Mouse (Mus musculus): ENCODE measurements around the gene Gm4922. TPM values are rescaled to one million over a fixed set of nuclear protein-coding genes. Genes with fewer than 3 reads are reported as not detected.
A peak's percentile ranks its signal among the peaks of the same experiment; 100 is the strongest.

The Gm4922 gene
- not detected in 2 replicates for polyA plus RNA-seq (2014; fragmentation: Nextera tagmentation; extraction: Ambion mirVana)

DNA sequence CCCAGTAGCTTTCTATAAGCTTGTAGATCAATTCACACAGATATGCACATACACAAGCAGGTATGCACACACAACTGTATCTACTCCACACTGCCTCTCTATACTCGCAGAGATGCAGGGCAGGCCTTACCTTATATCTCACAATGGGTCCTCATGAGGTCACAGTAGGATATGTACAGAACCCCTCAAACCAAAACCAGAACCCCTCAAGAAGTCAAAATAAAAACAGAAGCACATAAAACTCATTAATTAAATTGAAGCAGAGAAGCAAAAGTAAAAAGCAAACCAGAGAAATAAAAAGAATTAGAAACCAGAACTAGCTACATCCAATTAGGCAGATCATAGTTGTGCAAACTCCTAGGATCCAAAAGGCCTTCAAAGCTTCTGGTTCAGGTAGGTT lies at the start of gene Gm4922:
Gene Gm4922, minus strand, starts transcription at position 101 of the 400 bp plus-strand sequence.
- Histone ChIP-seq H3K4me1 (replicated peaks; ENCODE audit: control insufficient read depth, insufficient read depth, low read length) (no peaks in the 10 kb centered on the region), H3K27me3 (ENCODE audit: control insufficient read depth, insufficient read depth, low read length) (no peaks in the 10 kb centered on the region), H3K36me3 (ENCODE audit: control insufficient read depth, insufficient read depth, low read length) (no peaks in the 10 kb centered on the region), H3K4me2 (replicated peaks; ENCODE audit: low read depth, low read length) (no peak within 1 kb of the TSS), H3K9ac (ENCODE audit: low read depth, low read length) (no peak within 1 kb of the TSS), H3K4me3 (ENCODE audit: low read depth, low read length) (no peak within 1 kb of the TSS), H3K27ac (ENCODE audit: low read depth, low read length) (no peak within 1 kb of the TSS), H3K9me3 (ENCODE audit: control insufficient read depth, low read length) (no peaks in the 10 kb centered on the region)
- DNase-seq (ENCODE audit: low spot score) (no peak), ATAC-seq (ENCODE audit: low FRiP score) (no peak)
- 84% methylated on average over 1 of the region's 1 CpGs for WGBS

DNA sequence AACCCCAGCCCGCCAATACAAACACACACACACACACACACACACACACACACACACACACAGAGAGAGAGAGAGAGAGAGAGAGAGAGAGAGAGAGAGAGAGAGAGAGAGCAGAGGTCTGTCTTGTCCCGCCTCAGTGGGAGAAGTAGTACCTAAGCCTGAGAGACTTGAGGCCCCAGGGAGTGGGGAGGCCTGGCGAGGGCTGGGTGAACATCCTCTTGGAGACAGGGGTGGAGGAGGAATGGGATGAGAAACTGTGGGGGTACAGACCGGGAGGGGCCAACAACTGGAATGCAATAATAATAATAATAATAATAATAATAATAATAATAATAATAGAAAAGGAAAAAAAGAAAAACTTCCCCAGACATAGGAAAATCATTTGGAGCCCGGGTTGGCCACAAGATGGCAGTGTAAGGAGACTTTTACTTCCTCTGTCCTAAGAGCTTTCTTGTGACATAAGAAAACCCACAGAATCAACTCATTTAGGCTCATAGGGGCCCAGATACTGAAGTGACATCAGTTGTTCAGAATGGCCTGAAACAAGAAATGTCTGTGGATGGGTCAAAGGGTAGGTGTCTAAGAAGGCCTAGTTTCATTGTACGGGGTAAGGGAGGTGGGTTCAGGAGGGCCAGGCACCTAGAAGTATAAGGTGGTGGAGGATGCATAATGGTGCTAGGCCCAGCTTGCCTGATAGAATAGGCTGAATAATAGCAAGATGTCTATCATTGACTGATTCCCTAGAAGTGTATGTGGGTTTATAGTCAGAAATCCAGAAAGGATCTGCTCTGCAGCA lies 49.3 kb upstream of the Gm4922 start:
- Histone ChIP-seq H3K9me3 (ENCODE audit: control insufficient read depth, low read length) (no peaks in the 10 kb centered on the region), H3K4me1 (replicated peaks; ENCODE audit: control insufficient read depth, insufficient read depth, low read length) (no peaks in the 10 kb centered on the region), H3K4me3 (ENCODE audit: low read depth, low read length) (no peak overlapping the region), H3K36me3 (ENCODE audit: control insufficient read depth, insufficient read depth, low read length) (no peaks in the 10 kb centered on the region), H3K27ac (ENCODE audit: low read depth, low read length) (no peak overlapping the region), H3K9ac (ENCODE audit: low read depth, low read length) (no peak overlapping the region), H3K27me3 (ENCODE audit: control insufficient read depth, insufficient read depth, low read length) (no peaks in the 10 kb centered on the region), H3K4me2 (replicated peaks; ENCODE audit: low read depth, low read length) (no peak overlapping the region)
- DNase-seq (ENCODE audit: low spot score) (peak; percentile 47), ATAC-seq (ENCODE audit: low FRiP score) (no peak)
- 52% methylated on average over 6 of the region's 6 CpGs for WGBS

DNA sequence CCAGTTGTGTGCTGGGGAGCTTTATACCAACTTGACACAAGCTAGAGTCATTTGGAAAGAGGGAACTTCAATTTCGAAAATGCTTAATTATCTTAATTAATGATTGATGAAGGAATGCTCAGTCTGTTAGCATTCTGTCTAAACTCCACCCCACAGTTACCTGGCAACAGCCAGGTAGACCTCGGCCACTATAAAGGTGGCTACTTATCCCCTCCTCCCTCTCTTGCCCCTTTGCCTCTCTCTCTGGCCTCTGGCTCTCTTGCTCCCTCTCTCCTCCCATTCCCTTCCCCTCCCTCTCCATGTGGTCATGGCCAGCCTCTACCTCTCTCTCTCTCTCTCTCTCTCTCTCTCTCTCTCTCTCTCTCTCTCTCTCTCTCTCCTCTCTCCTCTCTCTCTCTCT lies 47.8 kb upstream of the Gm4922 start:
- H3K9me3 ChIP-seq (ENCODE audit: control insufficient read depth, low read length): no peaks in the 10 kb centered on the region
- no peak for ATAC-seq (ENCODE audit: low FRiP score)
- no peaks in the 10 kb centered on the region for H3K36me3 ChIP-seq (ENCODE audit: control insufficient read depth, insufficient read depth, low read length)
- no peak overlapping the region for H3K27ac ChIP-seq (ENCODE audit: low read depth, low read length)
- no peak overlapping the region for H3K4me3 ChIP-seq (ENCODE audit: low read depth, low read length)
- no peak overlapping the region for H3K4me2 ChIP-seq (replicated peaks; ENCODE audit: low read depth, low read length)
- H3K4me1 ChIP-seq (replicated peaks; ENCODE audit: control insufficient read depth, insufficient read depth, low read length): no peaks in the 10 kb centered on the region
- WGBS: 56% methylated on average over 2 of the region's 2 CpGs
- no peaks in the 10 kb centered on the region for H3K27me3 ChIP-seq (ENCODE audit: control insufficient read depth, insufficient read depth, low read length)
- no peak overlapping the region for H3K9ac ChIP-seq (ENCODE audit: low read depth, low read length)
- no peak for DNase-seq (ENCODE audit: low spot score)

DNA sequence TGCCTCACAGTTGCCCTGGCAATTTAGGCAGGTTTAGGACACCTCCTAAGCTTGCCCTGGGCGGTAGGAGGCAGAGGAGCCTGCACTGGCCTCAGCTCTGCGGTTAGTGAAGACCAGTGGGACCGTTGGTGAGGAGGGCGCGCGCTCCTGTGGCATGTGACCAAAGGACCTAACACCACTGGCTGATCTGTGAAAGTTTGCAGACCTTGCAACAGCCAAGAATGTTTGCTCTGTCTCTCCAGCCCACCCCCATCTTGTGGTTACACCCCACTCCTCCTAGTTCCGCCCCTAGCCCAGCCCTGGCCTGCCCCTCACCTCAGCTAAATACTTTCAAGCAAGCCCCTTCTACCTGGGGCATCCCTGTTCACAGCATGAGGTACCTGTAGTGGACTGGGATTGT lies 45.2 kb upstream of the Gm4922 start:
- WGBS: 45% methylated on average over 7 of the region's 7 CpGs
- Histone ChIP-seq H3K4me2 (replicated peaks; ENCODE audit: low read depth, low read length) (no peak overlapping the region), H3K4me1 (replicated peaks; ENCODE audit: control insufficient read depth, insufficient read depth, low read length) (no peaks in the 10 kb centered on the region), H3K27ac (ENCODE audit: low read depth, low read length) (no peak overlapping the region), H3K4me3 (ENCODE audit: low read depth, low read length) (no peak overlapping the region), H3K27me3 (ENCODE audit: control insufficient read depth, insufficient read depth, low read length) (no peaks in the 10 kb centered on the region), H3K9ac (ENCODE audit: low read depth, low read length) (no peak overlapping the region), H3K9me3 (ENCODE audit: control insufficient read depth, low read length) (no peaks in the 10 kb centered on the region), H3K36me3 (ENCODE audit: control insufficient read depth, insufficient read depth, low read length) (no peaks in the 10 kb centered on the region)
- ATAC-seq (ENCODE audit: low FRiP score) (no peak), DNase-seq (ENCODE audit: low spot score) (no peak)

DNA sequence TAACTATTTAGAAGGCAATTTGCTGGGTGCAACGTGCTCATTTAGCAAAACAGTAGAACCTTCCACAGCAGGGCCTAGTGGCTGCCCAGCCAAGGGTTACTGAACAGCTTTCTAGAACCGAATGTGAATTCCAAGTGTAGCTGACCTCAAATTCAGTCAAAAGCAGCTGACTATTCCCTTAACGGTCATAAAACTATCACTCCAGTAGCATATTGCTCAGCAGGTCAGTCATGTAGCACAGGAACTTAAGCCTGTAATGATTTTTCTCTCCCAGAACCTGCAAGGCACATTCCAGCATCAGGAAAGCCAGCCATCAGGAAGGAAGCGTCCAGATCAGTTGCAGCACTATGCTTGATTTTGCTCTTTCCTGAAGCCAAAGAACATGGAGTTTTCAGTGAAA lies 43.8 kb upstream of the Gm4922 start:
- 80% methylated on average over 4 of the region's 4 CpGs for WGBS
- Histone ChIP-seq H3K36me3 (ENCODE audit: control insufficient read depth, insufficient read depth, low read length) (no peaks in the 10 kb centered on the region), H3K9ac (ENCODE audit: low read depth, low read length) (no peak overlapping the region), H3K4me2 (replicated peaks; ENCODE audit: low read depth, low read length) (no peak overlapping the region), H3K4me3 (ENCODE audit: low read depth, low read length) (no peak overlapping the region), H3K27me3 (ENCODE audit: control insufficient read depth, insufficient read depth, low read length) (no peaks in the 10 kb centered on the region), H3K4me1 (replicated peaks; ENCODE audit: control insufficient read depth, insufficient read depth, low read length) (no peaks in the 10 kb centered on the region), H3K9me3 (ENCODE audit: control insufficient read depth, low read length) (no peaks in the 10 kb centered on the region), H3K27ac (ENCODE audit: low read depth, low read length) (no peak overlapping the region)
- DNase-seq (ENCODE audit: low spot score) (no peak), ATAC-seq (ENCODE audit: low FRiP score) (no peak)

DNA sequence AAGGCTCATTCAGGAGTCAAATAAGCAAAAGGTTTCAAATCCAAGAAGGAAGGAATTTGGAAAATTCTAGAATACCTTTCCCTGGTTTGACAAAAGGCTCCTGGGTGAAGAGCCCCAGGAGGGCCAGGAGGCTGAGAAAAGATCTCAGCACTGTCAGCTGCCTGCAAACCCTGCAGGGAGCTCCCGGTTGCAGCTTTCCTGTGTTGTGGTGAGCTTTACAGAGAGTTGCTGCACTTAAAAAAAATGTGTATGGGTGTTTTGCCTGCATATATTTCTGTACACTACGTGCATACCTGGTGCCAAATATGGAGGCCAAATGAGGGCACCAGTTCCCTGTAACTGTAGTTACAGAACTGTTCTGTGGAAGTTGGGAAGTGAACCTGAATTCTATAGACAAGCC lies 41.3 kb upstream of the Gm4922 start:
- Histone ChIP-seq H3K4me2 (replicated peaks; ENCODE audit: low read depth, low read length) (no peak overlapping the region), H3K4me1 (replicated peaks; ENCODE audit: control insufficient read depth, insufficient read depth, low read length) (no peaks in the 10 kb centered on the region), H3K27me3 (ENCODE audit: control insufficient read depth, insufficient read depth, low read length) (no peaks in the 10 kb centered on the region), H3K4me3 (ENCODE audit: low read depth, low read length) (no peak overlapping the region), H3K36me3 (ENCODE audit: control insufficient read depth, insufficient read depth, low read length) (no peaks in the 10 kb centered on the region), H3K27ac (ENCODE audit: low read depth, low read length) (no peak overlapping the region), H3K9me3 (ENCODE audit: control insufficient read depth, low read length) (no peaks in the 10 kb centered on the region), H3K9ac (ENCODE audit: low read depth, low read length) (no peak overlapping the region)
- 40% methylated on average over 2 of the region's 2 CpGs for WGBS
- ATAC-seq (ENCODE audit: low FRiP score): no peak
- no peak for DNase-seq (ENCODE audit: low spot score)

DNA sequence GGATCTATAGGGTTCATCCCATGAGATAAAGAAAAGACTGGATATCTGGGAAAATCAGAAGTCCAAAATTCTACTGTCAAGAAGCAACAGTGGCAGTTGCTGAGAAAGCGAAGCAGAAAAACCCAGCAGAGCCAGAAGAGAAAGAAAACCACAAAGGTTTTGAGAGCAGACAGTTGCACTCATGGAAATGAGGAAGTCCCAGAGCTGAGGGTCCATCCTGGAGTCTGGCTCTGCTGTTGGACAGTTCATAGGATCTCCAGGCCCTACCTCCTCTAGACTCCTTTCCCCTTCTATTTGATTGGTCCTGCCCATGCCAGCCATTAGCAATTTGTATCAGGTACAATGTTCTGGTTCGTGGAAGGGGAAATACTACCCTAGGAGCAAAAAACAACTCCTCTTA lies 39.5 kb upstream of the Gm4922 start:
- DNase-seq (ENCODE audit: low spot score) (no peak), ATAC-seq (ENCODE audit: low FRiP score) (no peak)
- Histone ChIP-seq H3K9ac (ENCODE audit: low read depth, low read length) (no peak overlapping the region), H3K27me3 (ENCODE audit: control insufficient read depth, insufficient read depth, low read length) (no peaks in the 10 kb centered on the region), H3K9me3 (ENCODE audit: control insufficient read depth, low read length) (no peaks in the 10 kb centered on the region), H3K4me2 (replicated peaks; ENCODE audit: low read depth, low read length) (no peak overlapping the region), H3K4me1 (replicated peaks; ENCODE audit: control insufficient read depth, insufficient read depth, low read length) (no peaks in the 10 kb centered on the region), H3K27ac (ENCODE audit: low read depth, low read length) (no peak overlapping the region), H3K4me3 (ENCODE audit: low read depth, low read length) (no peak overlapping the region), H3K36me3 (ENCODE audit: control insufficient read depth, insufficient read depth, low read length) (no peaks in the 10 kb centered on the region)
- 77% methylated on average over 2 of the region's 2 CpGs for WGBS

DNA sequence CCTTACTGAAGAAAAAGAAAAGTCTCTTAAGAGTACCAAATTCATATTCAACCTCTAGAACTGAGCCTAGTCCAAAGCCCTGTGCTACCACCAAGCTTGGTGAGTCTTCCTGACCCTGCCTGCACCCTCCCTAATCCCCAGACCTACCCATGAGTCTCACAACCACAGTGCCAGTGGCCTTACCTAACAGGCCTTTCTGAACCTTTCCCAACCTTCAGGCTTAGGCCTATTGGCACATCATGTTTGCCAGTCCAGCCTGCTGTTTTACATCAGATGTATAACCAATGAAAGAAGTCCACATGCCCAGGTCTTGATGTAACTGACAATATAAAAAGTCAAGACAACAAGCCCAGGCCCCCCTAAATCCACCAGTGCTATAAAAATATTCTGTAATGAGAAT lies 38.5 kb upstream of the Gm4922 start:
- no peaks in the 10 kb centered on the region for H3K9me3 ChIP-seq (ENCODE audit: control insufficient read depth, low read length)
- no peaks in the 10 kb centered on the region for H3K36me3 ChIP-seq (ENCODE audit: control insufficient read depth, insufficient read depth, low read length)
- no peak overlapping the region for H3K9ac ChIP-seq (ENCODE audit: low read depth, low read length)
- ATAC-seq (ENCODE audit: low FRiP score) (no peak), DNase-seq (ENCODE audit: low spot score) (no peak)
- H3K4me1 ChIP-seq (replicated peaks; ENCODE audit: control insufficient read depth, insufficient read depth, low read length): no peaks in the 10 kb centered on the region
- H3K27ac ChIP-seq (ENCODE audit: low read depth, low read length): no peak overlapping the region
- H3K4me3 ChIP-seq (ENCODE audit: low read depth, low read length): no peak overlapping the region
- no peaks in the 10 kb centered on the region for H3K27me3 ChIP-seq (ENCODE audit: control insufficient read depth, insufficient read depth, low read length)
- no peak overlapping the region for H3K4me2 ChIP-seq (replicated peaks; ENCODE audit: low read depth, low read length)

DNA sequence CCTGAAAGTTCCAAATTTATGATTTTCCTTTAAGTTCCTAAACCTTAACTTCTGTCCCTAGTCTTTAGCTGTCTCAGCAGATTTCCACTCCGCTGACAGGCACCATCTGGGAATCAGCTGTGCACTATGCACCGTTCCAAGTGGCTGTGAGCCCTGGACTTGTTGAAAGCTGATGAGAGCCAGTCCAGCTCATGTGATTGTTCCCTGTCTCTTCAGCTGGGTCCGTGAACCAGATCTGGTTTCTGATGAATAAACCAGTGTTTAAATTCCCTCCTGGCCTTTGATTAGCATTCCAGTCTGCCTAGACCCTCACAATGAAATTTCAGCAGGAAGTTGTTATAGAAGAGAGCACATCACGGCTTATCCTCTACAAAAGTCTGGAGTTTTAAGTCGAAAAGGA lies 30.0 kb upstream of the Gm4922 start:
- 57% methylated on average over 5 of the region's 5 CpGs for WGBS
- no peak overlapping the region for H3K27ac ChIP-seq (ENCODE audit: low read depth, low read length)
- no peaks in the 10 kb centered on the region for H3K27me3 ChIP-seq (ENCODE audit: control insufficient read depth, insufficient read depth, low read length)
- DNase-seq (ENCODE audit: low spot score) (peak; percentile 26), ATAC-seq (ENCODE audit: low FRiP score) (peak; percentile 25; the same call in 1 of the 2 replicates)
- H3K36me3 ChIP-seq (ENCODE audit: control insufficient read depth, insufficient read depth, low read length): no peaks in the 10 kb centered on the region
- no peak overlapping the region for H3K9ac ChIP-seq (ENCODE audit: low read depth, low read length)
- H3K4me3 ChIP-seq (ENCODE audit: low read depth, low read length): no peak overlapping the region
- no peaks in the 10 kb centered on the region for H3K9me3 ChIP-seq (ENCODE audit: control insufficient read depth, low read length)
- no peaks in the 10 kb centered on the region for H3K4me1 ChIP-seq (replicated peaks; ENCODE audit: control insufficient read depth, insufficient read depth, low read length)
- H3K4me2 ChIP-seq (replicated peaks; ENCODE audit: low read depth, low read length): no peak overlapping the region

Measured in hindbrain, embryonic 11.5 days (tissue).